Mouse (Mus musculus): ENCODE results near the gene Dcdc2b.

DNA sequence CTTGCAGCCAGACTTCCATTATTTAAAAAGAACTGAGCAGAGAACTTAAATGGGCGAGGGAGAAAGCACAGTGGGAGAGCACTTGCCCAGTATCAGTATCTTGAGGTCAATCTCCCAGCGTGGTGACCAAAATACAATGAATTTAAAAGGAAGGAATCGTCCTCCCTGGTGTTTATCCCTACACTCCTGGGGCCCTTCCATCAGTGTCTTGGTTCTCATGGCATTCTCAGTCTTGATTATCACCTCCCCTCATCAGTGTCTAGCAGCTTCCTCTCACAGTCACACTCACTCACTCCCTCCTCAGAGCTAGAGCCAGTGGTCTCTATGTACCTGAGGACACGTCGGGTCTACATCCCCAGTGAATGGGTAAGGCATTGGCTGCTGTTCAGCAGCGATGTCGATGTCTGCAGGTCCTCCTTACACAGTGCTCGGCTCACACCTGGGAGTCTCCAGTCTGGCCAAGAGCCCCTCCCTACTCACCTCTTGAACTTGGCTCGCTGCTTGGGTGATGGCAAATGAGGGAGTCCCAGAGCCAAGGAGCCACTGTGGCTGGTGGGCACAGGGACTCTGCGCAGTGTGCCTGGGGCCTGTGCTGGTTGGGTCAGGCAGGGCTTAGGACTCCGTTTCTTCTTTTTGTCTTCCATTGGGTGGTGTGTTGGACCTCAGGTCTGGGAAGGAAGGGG lies 8.2 kb upstream of the Dcdc2b start:
- no peak for TF ChIP-seq CTCF (IDR thresholded peaks at IDR 0.05; ENCODE audit: control insufficient read depth, insufficient read depth, low read length)
- TF ChIP-seq POLR2A (IDR thresholded peaks at IDR 0.05; ENCODE audit: borderline replicate concordance, control insufficient read depth, low read depth, low read length) = no peak
